Mouse (Mus musculus) embryonic facial prominence, embryonic 13.5 days (tissue): ENCODE measurements around the gene Trappc13. TPM values are rescaled to one million over a fixed set of nuclear protein-coding genes. Genes with fewer than 3 reads are reported as not detected.
"Not testable (repeated sequence)": the region's sequence is repeated elsewhere in the genome, so short reads cannot be mapped to it uniquely, and the experiment has no call there.

Experiments
- ATAC-seq: fragments of 200-750 bp; cut with Nextera tagmentation; 2 replicates; pipeline ENCODE4 v1.8.0; 2017; ENCODE audit warnings: low read depth; ENCODE audit not compliant: insufficient number of reproducible peaks, insufficient read depth, low FRiP score, low TSS enrichment
- H3K27ac ChIP-seq: fragments of 300-500 bp; sonication (generic); 2 replicates; pipeline ENCODE4 v1.5.1; 2015; ENCODE audit warnings: moderate library complexity, mild to moderate bottlenecking, inconsistent platforms
- H3K27me3 ChIP-seq: fragments of 300-500 bp; sonication (generic); 2 replicates; pipeline ENCODE4 v1.6.1; 2015; ENCODE audit warnings: mild to moderate bottlenecking, inconsistent platforms
- H3K36me3 ChIP-seq: fragments of 300-500 bp; sonication (generic); 2 replicates; pipeline ENCODE4 v1.6.1; 2015; ENCODE audit warnings: mild to moderate bottlenecking, inconsistent platforms
- H3K4me1 ChIP-seq: fragments of 300-500 bp; sonication (generic); 2 replicates; pipeline ENCODE4 v1.6.1; 2015; ENCODE audit warnings: inconsistent platforms
- H3K4me2 ChIP-seq: fragments of 300-500 bp; sonication (generic); 2 replicates; pipeline ENCODE4 v1.6.1; 2015; ENCODE audit warnings: moderate library complexity, mild to moderate bottlenecking, inconsistent platforms
- H3K4me3 ChIP-seq: fragments of 300-500 bp; sonication (generic); 2 replicates; pipeline ENCODE4 v1.5.1; 2015; ENCODE audit warnings: mild to moderate bottlenecking, inconsistent platforms
- H3K9ac ChIP-seq: fragments of 300-500 bp; sonication (generic); 2 replicates; pipeline ENCODE4 v1.6.1; 2015; ENCODE audit warnings: mild to moderate bottlenecking, inconsistent platforms
- H3K9me3 ChIP-seq: fragments of 300-500 bp; sonication (generic); 2 replicates; pipeline ENCODE4 v1.6.1; 2016; ENCODE audit warnings: inconsistent platforms
- WGBS: fragments of 180-500 bp; shearing (Covaris S2); methylation state at CpG from one replicate; pipeline ENCODE4 v1.1.7; 2015; ENCODE audit warnings: mixed read lengths; 5-methylcytosine and 5-hydroxymethylcytosine counted together
- polyA plus RNA-seq: library from polyadenylated mRNA; unstranded; fragments of >200 nt; fragmentation: Nextera tagmentation; extraction: Ambion mirVana; gene quantifications from 2 replicates; pipeline ENCODE4 v1.2.1, GENCODE M21; 2015

Trappc13 gene
- polyA plus RNA-seq: 64.5 and 67.9 TPM in 2 replicates

DNA sequence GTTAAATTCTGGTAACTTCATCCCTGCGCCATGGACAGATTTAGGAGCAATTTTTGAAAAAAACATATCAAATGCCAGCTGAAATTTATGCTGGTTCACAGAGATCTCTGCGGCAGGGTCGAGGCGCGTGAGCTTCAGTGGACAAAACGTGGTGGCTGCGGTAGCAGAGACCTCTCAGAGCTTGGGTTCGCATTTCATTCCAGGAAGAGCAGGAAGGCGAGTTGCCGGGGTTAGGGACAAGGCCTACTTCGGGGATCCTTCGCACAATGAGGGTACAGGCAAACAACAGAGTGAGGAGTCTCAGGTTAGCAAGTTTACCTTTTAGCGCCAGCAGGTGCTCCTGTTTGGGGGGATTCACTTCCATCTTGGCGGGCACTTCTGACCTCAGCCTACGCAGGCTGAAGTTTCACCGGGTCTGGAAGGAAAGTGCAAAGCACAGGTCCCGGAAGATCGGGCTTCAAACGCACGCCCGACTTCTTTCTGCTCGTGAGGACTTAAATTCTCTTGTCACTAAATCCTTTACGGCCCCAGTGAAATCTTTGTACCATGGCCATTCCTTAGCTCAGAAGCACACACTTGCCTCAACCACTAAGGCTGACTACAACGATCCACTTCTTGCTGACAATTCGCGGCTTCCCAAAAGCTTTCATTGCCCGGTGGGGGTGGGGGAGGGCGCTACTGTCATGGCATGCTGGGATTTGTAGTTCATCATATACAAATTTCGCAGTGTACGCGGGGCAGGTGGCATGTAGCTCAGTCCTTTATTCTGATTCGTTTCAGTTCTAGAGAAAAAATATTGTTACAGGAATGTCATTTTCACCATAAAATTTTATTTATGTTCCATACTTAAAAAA is at the start of gene Trappc13:
Gene Trappc13 (minus strand): TSS at position 674 of the 854 bp plus-strand sequence.
- Histone ChIP-seq H3K4me2 (peak within 1 kb of the TSS; percentile 74), H3K36me3 (peaks cover 17% of the 10 kb centered on the region), H3K4me1 (peaks cover 8% of the 10 kb centered on the region), H3K4me3 (peak within 1 kb of the TSS; percentile 70), H3K9ac (peak within 1 kb of the TSS; percentile 90), H3K27ac (peak within 1 kb of the TSS; percentile 85), H3K27me3 (no peaks in the 10 kb centered on the region), H3K9me3 (no peaks in the 10 kb centered on the region)
- WGBS: under 1% methylated on average over 32 of the region's 32 CpGs
- peak; percentile 87 for ATAC-seq

DNA sequence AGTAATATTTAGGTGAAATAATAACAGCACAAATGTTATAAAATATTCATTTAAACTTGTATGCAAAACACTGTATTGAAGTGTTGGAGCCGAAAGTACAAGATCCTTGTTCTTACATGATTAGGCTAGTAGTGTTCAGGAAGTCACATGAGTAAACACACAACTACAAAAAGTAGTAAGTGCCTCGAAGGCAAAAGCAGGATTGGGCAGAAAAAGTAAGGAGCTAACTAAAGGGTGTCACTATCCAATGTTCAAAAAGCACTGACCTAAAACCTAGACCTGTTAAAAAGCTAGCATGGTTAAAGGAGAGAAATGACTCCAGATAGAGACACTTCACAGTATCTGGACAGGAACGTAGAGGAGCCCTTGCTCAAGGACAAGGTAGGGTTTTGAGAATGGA is 49.2 kb upstream of the Trappc13 start:
- H3K4me3 ChIP-seq: peak overlapping the region; percentile 67
- no peak overlapping the region for H3K27ac ChIP-seq
- peak overlapping the region; percentile 69 for H3K4me2 ChIP-seq
- peaks cover 14% of the 10 kb centered on the region for H3K4me1 ChIP-seq
- peak overlapping the region; percentile 85 for H3K9ac ChIP-seq
- no peak for ATAC-seq
- peaks cover 7% of the 10 kb centered on the region for H3K36me3 ChIP-seq
- no peaks in the 10 kb centered on the region for H3K9me3 ChIP-seq
- H3K27me3 ChIP-seq: no peaks in the 10 kb centered on the region
- 61% methylated on average over 3 of the region's 3 CpGs for WGBS

DNA sequence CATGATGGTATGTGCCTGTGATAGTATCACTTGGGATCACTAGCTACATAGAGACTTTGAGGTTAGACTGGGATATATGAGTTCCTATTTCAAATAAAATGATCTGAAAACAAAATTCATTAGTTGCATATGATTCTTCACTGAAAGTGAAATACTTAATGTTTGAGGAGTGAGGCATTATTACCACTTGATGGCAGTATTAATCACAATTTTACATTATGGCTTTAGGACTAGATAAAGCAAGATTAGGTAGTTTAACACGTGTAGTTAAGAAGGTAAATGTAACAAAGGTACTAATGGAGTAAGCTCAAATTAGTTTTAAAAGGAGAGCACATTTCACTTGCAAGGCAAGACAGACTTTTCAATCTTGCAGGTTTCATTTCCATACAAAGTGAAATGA is 26.0 kb upstream of the Trappc13 start:
- WGBS: 63% methylated on average over 1 of the region's 1 CpGs
- Histone ChIP-seq H3K4me3 (no peak overlapping the region), H3K36me3 (peaks cover 30% of the 10 kb centered on the region), H3K27me3 (no peaks in the 10 kb centered on the region), H3K27ac (no peak overlapping the region), H3K9me3 (no peaks in the 10 kb centered on the region), H3K9ac (no peak overlapping the region), H3K4me2 (no peak overlapping the region), H3K4me1 (no peaks in the 10 kb centered on the region)
- no peak for ATAC-seq

DNA sequence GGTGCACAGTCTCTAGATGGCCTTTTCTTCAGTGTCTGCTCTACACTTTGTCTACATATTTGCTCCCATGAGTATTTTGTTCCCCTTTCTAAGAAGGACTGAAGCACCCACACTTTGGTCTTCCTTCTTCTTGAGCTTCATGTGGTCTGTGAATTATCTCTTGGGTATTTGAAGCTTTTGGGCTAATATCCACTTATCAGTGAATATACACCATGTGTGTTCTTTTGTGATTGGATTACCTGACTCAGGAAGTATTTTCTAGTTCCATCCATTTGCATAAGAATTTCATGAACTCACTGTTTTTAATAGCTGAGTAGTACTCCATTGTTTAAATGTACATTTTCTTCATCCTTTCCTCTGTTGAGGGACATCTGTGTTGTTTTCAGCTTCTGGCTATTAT is 17.6 kb upstream of the Trappc13 start:
- not testable (repeated sequence) for H3K4me1 ChIP-seq, H3K4me2 ChIP-seq, H3K27me3 ChIP-seq, H3K9me3 ChIP-seq, ATAC-seq, H3K27ac ChIP-seq, H3K4me3 ChIP-seq, H3K9ac ChIP-seq
- peaks cover 49% of the 10 kb centered on the region for H3K36me3 ChIP-seq

DNA sequence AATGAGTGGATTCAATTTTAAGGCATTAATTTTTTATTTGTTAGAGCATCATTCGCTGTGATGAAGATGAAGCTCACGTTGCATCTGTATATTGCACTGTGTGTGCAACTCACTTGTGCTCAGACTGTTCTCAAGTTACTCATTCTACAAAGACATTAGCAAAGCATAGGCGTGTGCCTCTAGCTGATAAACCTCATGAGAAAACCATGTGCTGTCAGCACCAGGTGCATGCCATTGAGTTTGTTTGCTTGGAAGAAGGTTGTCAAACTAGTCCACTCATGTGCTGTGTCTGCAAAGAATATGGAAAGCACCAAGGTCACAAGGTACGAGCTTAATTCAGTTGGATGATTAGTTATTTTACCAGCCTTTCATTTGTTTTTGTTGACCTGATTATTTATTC is 9.1 kb upstream of the Trappc13 start:
- no peak for ATAC-seq
- no peak overlapping the region for H3K27ac ChIP-seq
- no peak overlapping the region for H3K4me2 ChIP-seq
- 86% methylated on average over 4 of the region's 4 CpGs for WGBS
- H3K27me3 ChIP-seq: no peaks in the 10 kb centered on the region
- peaks cover 61% of the 10 kb centered on the region for H3K36me3 ChIP-seq
- H3K4me1 ChIP-seq: no peaks in the 10 kb centered on the region
- no peak overlapping the region for H3K9ac ChIP-seq
- no peak overlapping the region for H3K4me3 ChIP-seq
- no peaks in the 10 kb centered on the region for H3K9me3 ChIP-seq

DNA sequence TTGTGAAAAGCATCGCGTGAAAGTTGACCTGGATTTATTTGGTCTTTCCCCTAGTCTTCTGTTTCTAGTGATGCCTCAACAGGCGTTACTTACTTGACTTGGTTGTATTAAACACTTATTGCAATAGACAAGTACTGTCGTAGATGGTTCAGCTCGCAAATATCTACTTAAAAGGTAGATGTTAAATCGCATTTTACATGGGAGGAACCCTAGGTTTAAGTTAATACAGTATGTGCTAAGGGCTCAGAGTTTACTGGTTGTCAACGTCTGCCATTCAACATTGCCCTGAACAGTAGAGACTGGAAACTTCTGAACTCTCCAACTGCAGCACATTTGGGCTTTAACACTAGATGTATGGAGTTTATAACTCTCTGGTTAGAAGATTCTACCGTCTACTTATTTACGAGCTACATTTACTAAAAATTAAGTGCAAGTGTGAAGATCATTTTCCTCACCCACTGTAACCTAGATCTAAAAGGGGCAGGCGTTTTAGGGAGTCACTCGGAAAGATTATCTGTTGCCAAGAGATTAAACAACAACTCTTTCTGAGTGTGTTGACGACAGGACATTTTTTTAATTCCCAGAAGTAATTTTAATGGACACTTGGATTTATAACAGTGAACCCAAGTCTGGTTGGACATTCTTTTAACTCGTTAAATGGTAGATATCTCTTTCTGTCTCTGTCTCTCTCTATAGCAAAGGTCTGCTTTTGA is 1.1 kb upstream of the Trappc13 start:
- H3K27ac ChIP-seq: peak overlapping the region; percentile 81
- no peaks in the 10 kb centered on the region for H3K9me3 ChIP-seq
- peak overlapping the region; percentile 70 for H3K4me3 ChIP-seq
- H3K36me3 ChIP-seq: peaks cover 26% of the 10 kb centered on the region
- 20% methylated on average over 13 of the region's 13 CpGs for WGBS
- peaks cover 8% of the 10 kb centered on the region for H3K4me1 ChIP-seq
- no peak for ATAC-seq
- no peaks in the 10 kb centered on the region for H3K27me3 ChIP-seq
- H3K4me2 ChIP-seq: peak overlapping the region; percentile 67
- peak overlapping the region; percentile 90 for H3K9ac ChIP-seq

DNA sequence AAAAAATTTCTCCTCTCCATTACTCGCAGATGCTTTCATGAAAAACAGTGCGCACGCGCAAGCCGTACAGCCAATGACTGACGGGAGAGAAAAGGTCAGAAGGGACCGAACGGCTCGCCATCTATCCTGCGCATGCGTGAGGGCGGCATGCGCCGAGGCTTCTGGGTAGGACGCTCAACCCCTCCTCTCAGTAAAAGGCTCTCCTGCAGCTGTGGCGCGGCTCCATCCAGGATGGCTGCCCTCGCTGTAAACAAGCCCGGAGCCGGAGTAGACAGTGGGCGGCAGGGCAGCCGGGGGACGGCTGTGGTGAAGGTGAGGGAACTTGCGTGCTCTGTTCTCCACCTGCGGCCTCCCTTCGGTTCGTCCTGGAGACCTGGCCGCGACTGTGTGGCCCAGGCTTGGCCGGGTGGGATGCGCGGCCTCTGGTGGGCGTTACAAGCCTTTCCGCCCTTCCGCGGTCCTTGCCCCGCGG is 417 bp upstream of the Trappc13 start, which contains the start of gene Trim23:
Gene Trim23 (plus strand): TSS at position 148 of the 472 bp plus-strand sequence.
- ATAC-seq: peak; percentile 98
- WGBS: under 1% methylated on average over 38 of the region's 38 CpGs
- H3K27ac ChIP-seq: peak within 1 kb of the TSS; percentile 85
- no peaks in the 10 kb centered on the region for H3K27me3 ChIP-seq
- peak within 1 kb of the TSS; percentile 70 for H3K4me3 ChIP-seq
- H3K4me2 ChIP-seq: peak within 1 kb of the TSS; percentile 74
- no peaks in the 10 kb centered on the region for H3K9me3 ChIP-seq
- peak within 1 kb of the TSS; percentile 90 for H3K9ac ChIP-seq
- H3K36me3 ChIP-seq: peaks cover 22% of the 10 kb centered on the region
- H3K4me1 ChIP-seq: peaks cover 8% of the 10 kb centered on the region

DNA sequence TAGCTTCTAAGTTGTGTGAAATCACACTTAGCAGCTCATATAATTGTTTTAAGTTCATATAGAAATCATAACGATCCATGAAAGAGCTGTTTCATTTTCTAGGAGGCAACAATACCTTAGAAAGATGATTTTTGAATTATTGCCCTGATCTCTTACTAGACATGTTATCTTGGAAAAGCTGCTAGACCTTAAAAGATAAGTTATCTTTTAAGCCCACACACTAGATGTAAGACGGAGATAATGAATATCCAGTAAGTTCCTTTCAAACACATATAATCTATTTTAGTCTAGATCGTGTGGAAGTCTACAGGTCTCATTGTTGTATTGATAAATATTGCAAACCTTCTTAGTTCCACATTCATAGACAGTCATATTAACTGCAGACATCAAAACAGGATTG is 1.4 kb downstream of the Trappc13 start:
- 80% methylated on average over 3 of the region's 3 CpGs for WGBS
- no peak overlapping the region for H3K27ac ChIP-seq

DNA sequence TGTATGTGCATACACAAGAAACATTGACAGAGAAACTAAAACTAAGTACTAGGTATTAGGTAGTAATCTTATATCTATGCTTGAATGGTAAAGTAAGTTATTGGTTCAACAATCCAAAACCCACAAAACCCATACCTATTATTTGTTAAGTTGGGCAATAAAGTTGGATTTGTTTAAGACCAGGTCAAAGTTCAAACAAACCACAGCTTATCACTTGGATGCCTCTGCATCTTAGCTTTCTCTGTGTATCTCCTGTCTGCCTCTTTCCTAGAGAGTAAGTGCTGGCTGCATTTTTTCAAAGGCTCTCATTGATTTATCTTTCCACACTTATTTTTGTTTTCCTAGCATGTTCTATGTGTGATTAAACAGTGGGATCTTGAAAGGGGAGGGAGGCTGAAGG is 5.8 kb downstream of the Trappc13 start:
- no peak overlapping the region for H3K4me2 ChIP-seq

More for the DNA sequence above, 1.4 kb downstream of the Trappc13 start:
- peak overlapping the region; percentile 74 for H3K4me2 ChIP-seq
- no peaks in the 10 kb centered on the region for H3K9me3 ChIP-seq
- peaks cover 8% of the 10 kb centered on the region for H3K4me1 ChIP-seq
- H3K9ac ChIP-seq: peak overlapping the region; percentile 53; the same call in 1 of the 2 replicates
- ATAC-seq: no peak
- peaks cover 17% of the 10 kb centered on the region for H3K36me3 ChIP-seq
- H3K4me3 ChIP-seq: peak overlapping the region; percentile 70
- H3K27me3 ChIP-seq: no peaks in the 10 kb centered on the region

DNA sequence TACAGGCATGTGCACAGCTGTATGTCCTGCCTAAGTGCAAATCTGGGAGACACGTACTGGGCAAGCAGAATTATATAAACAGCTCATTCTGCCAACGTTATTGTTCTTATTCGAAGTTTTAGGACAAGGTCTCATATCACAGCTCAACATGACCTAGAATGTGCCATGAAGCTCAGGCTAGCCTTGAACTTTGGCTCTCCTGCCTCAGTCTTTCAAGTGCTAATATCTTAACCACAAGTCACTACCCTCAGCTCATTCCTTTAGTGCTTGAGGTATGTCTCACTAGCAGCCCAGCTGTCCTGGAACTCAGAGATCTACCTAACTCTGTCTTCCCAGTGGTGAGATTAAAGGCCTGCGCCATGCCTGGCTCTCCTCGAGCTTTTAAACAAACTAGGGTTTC is 6.6 kb downstream of the Trappc13 start:
- Histone ChIP-seq H3K4me1 (peaks cover 3% of the 10 kb centered on the region), H3K4me3 (no peak overlapping the region), H3K9me3 (no peaks in the 10 kb centered on the region), H3K36me3 (peaks cover 29% of the 10 kb centered on the region), H3K27ac (no peak overlapping the region), H3K4me2 (no peak overlapping the region), H3K27me3 (no peaks in the 10 kb centered on the region), H3K9ac (no peak overlapping the region)
- WGBS: 94% methylated on average over 5 of the region's 5 CpGs
- ATAC-seq: no peak

More for the DNA sequence above, 5.8 kb downstream of the Trappc13 start:
- peaks cover 26% of the 10 kb centered on the region for H3K36me3 ChIP-seq
- no peak overlapping the region for H3K4me3 ChIP-seq
- no peak overlapping the region for H3K27ac ChIP-seq
- peaks cover 3% of the 10 kb centered on the region for H3K4me1 ChIP-seq
- ATAC-seq: no peak
- H3K27me3 ChIP-seq: no peaks in the 10 kb centered on the region
- H3K9ac ChIP-seq: no peak overlapping the region
- no peaks in the 10 kb centered on the region for H3K9me3 ChIP-seq

DNA sequence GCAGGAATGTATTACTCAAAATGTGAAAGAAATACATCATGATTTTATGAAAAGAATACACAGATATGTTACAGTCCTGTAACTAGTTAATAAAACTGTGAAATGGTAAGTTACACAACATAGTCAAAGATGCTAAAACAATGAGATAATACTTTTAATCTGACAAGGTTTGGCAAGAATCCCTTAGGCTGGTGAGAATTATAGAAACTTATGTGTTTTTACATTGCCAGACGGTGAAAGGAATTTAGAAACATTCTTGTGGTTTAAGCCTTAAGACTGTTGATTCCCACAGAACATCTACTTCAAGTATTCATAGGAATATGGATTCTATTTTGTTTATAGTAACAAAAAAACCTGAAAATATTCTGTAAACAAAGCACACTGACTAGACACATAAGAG is 22.6 kb downstream of the Trappc13 start:
- no peak overlapping the region for H3K4me2 ChIP-seq
- 19% methylated on average over 1 of the region's 1 CpGs for WGBS
- no peak overlapping the region for H3K27ac ChIP-seq
- H3K36me3 ChIP-seq: peaks cover 46% of the 10 kb centered on the region
- peaks cover 11% of the 10 kb centered on the region; the same call in 1 of the 2 replicates for H3K4me1 ChIP-seq
- H3K27me3 ChIP-seq: no peaks in the 10 kb centered on the region
- no peak overlapping the region for H3K9ac ChIP-seq
- H3K9me3 ChIP-seq: no peaks in the 10 kb centered on the region
- no peak for ATAC-seq
- no peak overlapping the region for H3K4me3 ChIP-seq
